Mouse (Mus musculus): ENCODE data around the gene Myo16. TPM values are rescaled to one million over a fixed set of nuclear protein-coding genes. Genes with fewer than 3 reads are reported as not detected.

Myo16 gene
- polyA plus RNA-seq, 1 experiment = not detected

- Histone ChIP-seq H3K36me3 (ENCODE audit: control insufficient read depth) (no peaks in the 10 kb centered on the region), H3K4me1 (ENCODE audit: control insufficient read depth) (peaks cover 7% of the 10 kb centered on the region), H3K9me3 (ENCODE audit: control insufficient read depth, low read length) (no peaks in the 10 kb centered on the region), H3K4me3 (replicated peaks) (no peak overlapping the region), H3K27me3 (ENCODE audit: control insufficient read depth) (no peaks in the 10 kb centered on the region; the same call in 1 of the 2 replicates)
- TF ChIP-seq TAL1 (IDR thresholded peaks at IDR 0.05; ENCODE audit: low read length) (no peak), GATA1 (IDR thresholded peaks at IDR 0.05; ENCODE audit: low read length) (no peak)
Measured at GRCm38 (mm10) chr8:10633360-10634140, 479.8 kb downstream of the Myo16 start.

- Histone ChIP-seq H3K27me3 (ENCODE audit: control insufficient read depth) (no peaks in the 10 kb centered on the region; the same call in 1 of the 2 replicates), H3K9me3 (ENCODE audit: control insufficient read depth, low read length) (no peaks in the 10 kb centered on the region), H3K4me3 (replicated peaks) (no peak overlapping the region), H3K4me1 (ENCODE audit: control insufficient read depth) (peaks cover 8% of the 10 kb centered on the region), H3K36me3 (ENCODE audit: control insufficient read depth) (no peaks in the 10 kb centered on the region)
- TF ChIP-seq TAL1 (IDR thresholded peaks at IDR 0.05; ENCODE audit: low read length) (no peak), GATA1 (IDR thresholded peaks at IDR 0.05; ENCODE audit: low read length) (no peak)
Measured at GRCm38 (mm10) chr8:10634421-10634820, 480.7 kb downstream of the Myo16 start.

DNA sequence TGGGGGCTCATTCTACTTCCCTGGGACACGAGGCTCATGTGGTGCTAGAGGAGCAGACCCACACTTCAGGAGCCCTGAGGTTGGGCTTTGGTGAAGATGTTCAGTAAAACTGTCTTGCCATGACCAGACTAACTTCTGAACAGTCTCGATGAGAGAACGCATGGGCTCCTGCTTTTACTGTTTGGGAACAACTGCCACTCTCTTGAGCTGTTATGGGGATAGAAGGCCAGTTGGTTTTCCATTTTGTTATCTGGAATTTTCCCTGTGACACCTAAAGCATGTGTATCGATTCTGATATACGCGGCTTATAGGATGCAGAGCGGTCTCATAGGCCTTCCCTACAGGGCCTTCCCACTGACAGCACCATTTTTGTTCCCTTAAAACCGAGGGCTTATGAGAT lies 485.2 kb downstream of the Myo16 start:
- H3K4me3 ChIP-seq (replicated peaks) = no peak overlapping the region
- H3K4me1 ChIP-seq (ENCODE audit: control insufficient read depth) = peaks cover 42% of the 10 kb centered on the region
- no peaks in the 10 kb centered on the region for H3K9me3 ChIP-seq (ENCODE audit: control insufficient read depth, low read length)
- TF ChIP-seq TAL1 (IDR thresholded peaks at IDR 0.05; ENCODE audit: low read length) = no peak
- TF ChIP-seq GATA1 (IDR thresholded peaks at IDR 0.05; ENCODE audit: low read length) = no peak
- H3K27me3 ChIP-seq (ENCODE audit: control insufficient read depth) = no peaks in the 10 kb centered on the region; the same call in 1 of the 2 replicates
- no peaks in the 10 kb centered on the region for H3K36me3 ChIP-seq (ENCODE audit: control insufficient read depth)

- Histone ChIP-seq H3K36me3 (ENCODE audit: control insufficient read depth) (no peaks in the 10 kb centered on the region), H3K27me3 (ENCODE audit: control insufficient read depth) (no peaks in the 10 kb centered on the region), H3K9me3 (ENCODE audit: control insufficient read depth, low read length) (no peaks in the 10 kb centered on the region), H3K4me1 (ENCODE audit: control insufficient read depth) (peaks cover 38% of the 10 kb centered on the region), H3K4me3 (replicated peaks) (no peak overlapping the region)
- TF ChIP-seq GATA1 (IDR thresholded peaks at IDR 0.05; ENCODE audit: low read length) (no peak), TAL1 (IDR thresholded peaks at IDR 0.05; ENCODE audit: low read length) (no peak)
Measured at GRCm38 (mm10) chr8:10640176-10640810, 486.6 kb downstream of the Myo16 start.

DNA sequence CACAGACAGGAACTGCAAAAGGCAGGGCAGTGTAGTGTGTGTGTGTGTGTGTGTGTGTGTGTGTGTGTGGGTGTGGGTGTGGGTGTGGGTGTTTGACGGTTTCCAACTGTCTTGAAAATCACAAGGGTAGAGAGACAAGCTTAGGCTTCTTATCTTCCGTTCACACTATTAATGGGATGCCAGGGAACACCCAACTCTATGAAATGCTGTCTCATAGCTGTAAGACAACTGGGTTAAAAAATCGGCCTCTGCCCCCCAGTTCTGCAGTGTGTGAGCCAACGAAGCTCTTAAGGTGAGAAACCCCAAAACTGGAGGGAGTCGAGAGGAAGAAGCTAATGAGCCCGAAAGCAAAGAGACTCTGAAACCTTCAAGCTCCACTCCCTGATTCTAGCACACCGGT lies 487.1 kb downstream of the Myo16 start:
- TF ChIP-seq GATA1 (IDR thresholded peaks at IDR 0.05; ENCODE audit: low read length) (no peak), TAL1 (IDR thresholded peaks at IDR 0.05; ENCODE audit: low read length) (no peak)
- no peak overlapping the region for H3K4me3 ChIP-seq (replicated peaks)
- H3K9me3 ChIP-seq (ENCODE audit: control insufficient read depth, low read length) = no peaks in the 10 kb centered on the region
- no peaks in the 10 kb centered on the region for H3K36me3 ChIP-seq (ENCODE audit: control insufficient read depth)
- no peaks in the 10 kb centered on the region for H3K27me3 ChIP-seq (ENCODE audit: control insufficient read depth)
- H3K4me1 ChIP-seq (ENCODE audit: control insufficient read depth) = peaks cover 38% of the 10 kb centered on the region

- no peak overlapping the region for H3K4me3 ChIP-seq (replicated peaks)
- peaks cover 38% of the 10 kb centered on the region for H3K4me1 ChIP-seq (ENCODE audit: control insufficient read depth)
- no peaks in the 10 kb centered on the region for H3K36me3 ChIP-seq (ENCODE audit: control insufficient read depth)
- H3K27me3 ChIP-seq (ENCODE audit: control insufficient read depth) = peaks cover under 1% of the 10 kb centered on the region; the same call in 1 of the 2 replicates
- no peak for TF ChIP-seq TAL1 (IDR thresholded peaks at IDR 0.05; ENCODE audit: low read length)
- H3K9me3 ChIP-seq (ENCODE audit: control insufficient read depth, low read length) = no peaks in the 10 kb centered on the region
Measured at GRCm38 (mm10) chr8:10641343-10641742, 487.6 kb downstream of the Myo16 start.

DNA sequence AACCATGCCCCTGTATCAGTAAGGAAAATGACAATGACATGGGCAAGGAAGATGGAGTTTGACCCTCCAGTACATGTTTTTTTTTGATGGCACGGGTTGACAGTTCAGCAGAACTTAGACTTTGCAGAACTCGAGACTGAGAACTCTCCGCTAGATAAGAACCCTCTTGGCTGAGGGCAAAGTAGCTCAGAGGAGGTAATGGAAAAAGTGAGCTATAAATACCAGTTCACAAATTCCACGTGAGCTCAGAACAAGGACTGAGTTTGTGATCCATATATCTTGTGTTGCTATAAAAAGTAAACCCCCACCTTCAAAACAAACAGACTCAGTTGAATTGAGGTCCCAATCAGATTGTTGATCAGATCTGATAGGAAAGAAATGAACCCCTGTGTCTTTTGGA lies 489.5 kb downstream of the Myo16 start:
- no peak for TF ChIP-seq GATA1 (IDR thresholded peaks at IDR 0.05; ENCODE audit: low read length)
- TF ChIP-seq TAL1 (IDR thresholded peaks at IDR 0.05; ENCODE audit: low read length) = no peak
- peaks cover 38% of the 10 kb centered on the region for H3K4me1 ChIP-seq (ENCODE audit: control insufficient read depth)
- no peaks in the 10 kb centered on the region for H3K36me3 ChIP-seq (ENCODE audit: control insufficient read depth)
- no peak overlapping the region for H3K4me3 ChIP-seq (replicated peaks)
- H3K9me3 ChIP-seq (ENCODE audit: control insufficient read depth, low read length) = no peaks in the 10 kb centered on the region
- peaks cover 15% of the 10 kb centered on the region for H3K27me3 ChIP-seq (ENCODE audit: control insufficient read depth)

- H3K4me3 ChIP-seq (replicated peaks) = no peak overlapping the region
- no peaks in the 10 kb centered on the region for H3K36me3 ChIP-seq (ENCODE audit: control insufficient read depth)
- H3K4me1 ChIP-seq (ENCODE audit: control insufficient read depth) = peaks cover 37% of the 10 kb centered on the region
- peaks cover 18% of the 10 kb centered on the region for H3K27me3 ChIP-seq (ENCODE audit: control insufficient read depth)
- H3K9me3 ChIP-seq (ENCODE audit: control insufficient read depth, low read length) = no peaks in the 10 kb centered on the region
- TF ChIP-seq TAL1 (IDR thresholded peaks at IDR 0.05; ENCODE audit: low read length) (no peak), GATA1 (IDR thresholded peaks at IDR 0.05; ENCODE audit: low read length) (no peak)
Measured at GRCm38 (mm10) chr8:10644481-10644880, 490.8 kb downstream of the Myo16 start.

- Histone ChIP-seq H3K9me3 (ENCODE audit: control insufficient read depth, low read length) (no peaks in the 10 kb centered on the region), H3K4me1 (ENCODE audit: control insufficient read depth) (peaks cover 24% of the 10 kb centered on the region), H3K27me3 (ENCODE audit: control insufficient read depth) (peaks cover 18% of the 10 kb centered on the region), H3K4me3 (replicated peaks) (no peak overlapping the region), H3K36me3 (ENCODE audit: control insufficient read depth) (no peaks in the 10 kb centered on the region)
- TF ChIP-seq TAL1 (IDR thresholded peaks at IDR 0.05; ENCODE audit: low read length) = no peak
- TF ChIP-seq GATA1 (IDR thresholded peaks at IDR 0.05; ENCODE audit: low read length) = no peak
Measured at GRCm38 (mm10) chr8:10645740-10646139, 492.0 kb downstream of the Myo16 start.

Data from erythroblast, embryonic 14.5 days (primary cell).